Mouse (Mus musculus) liver, adult 2 months (tissue): ENCODE results near the gene Sirt5. TPM values are rescaled to one million over a fixed set of nuclear protein-coding genes. Genes with fewer than 3 reads are reported as not detected.

Experiments
- DNase-seq: peaks from one replicate; pipeline ENCODE4 v3.0.0-alpha.2; 2011; ENCODE audit warnings: low read depth, low spot score; ENCODE audit errors: extremely low read depth
- H3K27ac ChIP-seq: fragments of 200-500 bp; replicated peaks from 2 replicates; pipeline ENCODE4 v1.5.1; 2012; ENCODE audit warnings: low read depth, mild to moderate bottlenecking, control low read depth, inconsistent platforms, low read length; ENCODE audit not compliant: insufficient read depth
- H3K27me3 ChIP-seq: fragments of 200-500 bp; 2 replicates; pipeline ENCODE4 v1.6.1; 2012; ENCODE audit warnings: mild to moderate bottlenecking, moderate library complexity, low read length, inconsistent platforms; ENCODE audit not compliant: control insufficient read depth, insufficient read depth
- H3K36me3 ChIP-seq: fragments of 200-500 bp; 2 replicates; pipeline ENCODE4 v1.6.1; 2012; ENCODE audit warnings: low read length, inconsistent platforms; ENCODE audit not compliant: control insufficient read depth, insufficient read depth
- H3K4me1 ChIP-seq: fragments of 200-500 bp; 2 replicates; pipeline ENCODE4 v1.6.1; 2011; ENCODE audit warnings: low read length; ENCODE audit not compliant: control insufficient read depth, insufficient read depth
- H3K4me3 ChIP-seq: fragments of 200-500 bp; 2 replicates; pipeline ENCODE4 v1.5.1; 2011; ENCODE audit warnings: low read depth, mild to moderate bottlenecking, control low read depth, low read length, moderate library complexity; ENCODE audit not compliant: insufficient read depth
- H3K79me2 ChIP-seq: fragments of 200-500 bp; 2 replicates; pipeline ENCODE4 v1.6.1; 2012; ENCODE audit warnings: inconsistent platforms, mild to moderate bottlenecking, low read length, moderate library complexity; ENCODE audit not compliant: control insufficient read depth, insufficient read depth
- H3K9ac ChIP-seq: fragments of 200-500 bp; 2 replicates; pipeline ENCODE4 v1.6.1; 2012; ENCODE audit warnings: low read depth, mild to moderate bottlenecking, control low read depth, inconsistent platforms, low read length
- CTCF ChIP-seq: fragments of 200-500 bp; IDR thresholded peaks from 2 replicates; pipeline ENCODE4 v1.5.1; 2011; ENCODE audit warnings: low read depth, low read length, control low read depth
- POLR2A ChIP-seq: fragments of 200-500 bp; IDR thresholded peaks from 2 replicates; pipeline ENCODE4 v1.6.1; 2011; ENCODE audit warnings: low read length, control low read depth; ENCODE audit not compliant: insufficient read depth; ENCODE audit errors: extremely low read depth
- WGBS: fragments of 180-500 bp; shearing (Covaris S2); methylation state at CpG from one replicate; pipeline ENCODE4 v1.1.7; 2018; 5-methylcytosine and 5-hydroxymethylcytosine counted together
- polyA plus RNA-seq: library from polyadenylated mRNA; depleted of rRNA; stranded (reverse); fragments of >200 nt; gene quantifications from 2 replicates; pipeline ENCODE4 v1.2.3, GENCODE M21; 2012; rRNA removed
- total RNA-seq: library from RNA; depleted of rRNA; stranded (reverse); fragments of >200 nt; gene quantifications from 2 replicates; pipeline ENCODE4 v1.2.3, GENCODE M21; 2014; rRNA removed

The Sirt5 gene
- total and polyA plus RNA-seq, 2 experiments = 8.7 to 21.6 TPM

- Histone ChIP-seq H3K4me3 (no peak overlapping the region), H3K4me1 (peaks cover 23% of the 10 kb centered on the region), H3K9ac (no peak overlapping the region), H3K27me3 (no peaks in the 10 kb centered on the region), H3K79me2 (peaks cover 32% of the 10 kb centered on the region), H3K36me3 (no peaks in the 10 kb centered on the region), H3K27ac (peak overlapping the region; percentile 71)
- WGBS = 53% methylated on average over 4 of the region's 4 CpGs
- DNase-seq = peak; percentile 77
- TF ChIP-seq CTCF (no peak), POLR2A (no peak)
Observed at GRCm38 (mm10) chr13:43443706-43444105, 78.4 kb downstream of the Sirt5 start.

- TF ChIP-seq POLR2A (no peak), CTCF (no peak)
- WGBS = 93% methylated on average over 3 of the region's 3 CpGs
Observed at GRCm38 (mm10) chr13:43444717-43445116, 79.4 kb downstream of the Sirt5 start.

More at GRCm38 (mm10) chr13:43444717-43445116, 79.4 kb downstream of the Sirt5 start:
- no peak overlapping the region for H3K9ac ChIP-seq
- H3K27me3 ChIP-seq = no peaks in the 10 kb centered on the region
- no peak overlapping the region for H3K27ac ChIP-seq
- H3K36me3 ChIP-seq = no peaks in the 10 kb centered on the region
- H3K4me3 ChIP-seq = no peak overlapping the region
- no peak for DNase-seq
- peaks cover 25% of the 10 kb centered on the region for H3K79me2 ChIP-seq
- H3K4me1 ChIP-seq = peaks cover 23% of the 10 kb centered on the region

Other genes starting within 250 kb of the Sirt5 start
- 6.2 and 7.2 TPM in 2 replicates for gene Tbc1d7, start 194.0 kb upstream of the Sirt5 start, total RNA-seq
- 14.9 and 18.0 TPM in 2 replicates for gene Tbc1d7, start 194.0 kb upstream of the Sirt5 start, polyA plus RNA-seq
- 0.74 and 1.0 TPM in 2 replicates for gene Gfod1, start 61.3 kb upstream of the Sirt5 start, total RNA-seq
- gene Gfod1, start 61.3 kb upstream of the Sirt5 start, polyA plus RNA-seq = 0.61 and 1.0 TPM in 2 replicates
- gene Nol7, start 32.9 kb downstream of the Sirt5 start, total RNA-seq = 50.3 and 55.5 TPM in 2 replicates
- 48.9 and 55.5 TPM in 2 replicates for gene Nol7, start 32.9 kb downstream of the Sirt5 start, polyA plus RNA-seq
- 27.8 and 32.8 TPM in 2 replicates for gene Ranbp9, start 115.8 kb downstream of the Sirt5 start, total RNA-seq
- gene Ranbp9, start 115.8 kb downstream of the Sirt5 start, polyA plus RNA-seq = 10.6 and 17.8 TPM in 2 replicates
- gene Mcur1, start 194.7 kb downstream of the Sirt5 start, total RNA-seq = 14.7 and 17.9 TPM in 2 replicates
- gene Mcur1, start 194.7 kb downstream of the Sirt5 start, polyA plus RNA-seq = 14.8 and 16.6 TPM in 2 replicates